Mouse (Mus musculus): ENCODE data around the gene Ppp2r5c. TPM values are rescaled to one million over a fixed set of nuclear protein-coding genes. Genes with fewer than 3 reads are reported as not detected.

Gene Ppp2r5c
- polyA plus RNA-seq, 1 experiment from 2014 or later, result 66.0 TPM

GRCm38 (mm10) chr12:110474497-110474896, 27.6 kb downstream of the Ppp2r5c start:
- Histone ChIP-seq H3K9me3 (replicated peaks) (no peaks in the 10 kb centered on the region), H3K36me3 (replicated peaks) (no peaks in the 10 kb centered on the region; the same call in 1 of the 2 replicates), H3K4me2 (no peak overlapping the region), H3K4me1 (replicated peaks) (no peaks in the 10 kb centered on the region), H3K4me3 (replicated peaks) (no peak overlapping the region), H3K27ac (replicated peaks) (no peak overlapping the region), H3K9ac (no peak overlapping the region), H3K27me3 (no peaks in the 10 kb centered on the region)
- WGBS (ENCODE audit: insufficient replicate concordance), result 69% methylated on average over 8 of the region's 8 CpGs
- no peak for ATAC-seq (ENCODE audit: insufficient read depth)

GRCm38 (mm10) chr12:110476561-110476960, 29.6 kb downstream of the Ppp2r5c start:
- H3K36me3 ChIP-seq (replicated peaks), result no peaks in the 10 kb centered on the region; the same call in 1 of the 2 replicates
- no peak overlapping the region for H3K4me2 ChIP-seq
- H3K4me1 ChIP-seq (replicated peaks), result peaks cover 11% of the 10 kb centered on the region
- no peaks in the 10 kb centered on the region for H3K27me3 ChIP-seq
- H3K4me3 ChIP-seq (replicated peaks), result no peak overlapping the region
- ATAC-seq (ENCODE audit: insufficient read depth), result no peak
- no peak overlapping the region for H3K9ac ChIP-seq
- 77% methylated on average over 9 of the region's 9 CpGs for WGBS (ENCODE audit: insufficient replicate concordance)
- H3K9me3 ChIP-seq (replicated peaks), result no peaks in the 10 kb centered on the region
- H3K27ac ChIP-seq (replicated peaks), result no peak overlapping the region

- Histone ChIP-seq H3K4me1 (replicated peaks) (peaks cover 11% of the 10 kb centered on the region), H3K36me3 (replicated peaks) (no peaks in the 10 kb centered on the region; the same call in 1 of the 2 replicates), H3K27ac (replicated peaks) (no peak overlapping the region), H3K27me3 (no peaks in the 10 kb centered on the region), H3K4me2 (no peak overlapping the region), H3K9me3 (replicated peaks) (no peaks in the 10 kb centered on the region), H3K4me3 (replicated peaks) (no peak overlapping the region), H3K9ac (no peak overlapping the region)
- 80% methylated on average over 8 of the region's 8 CpGs for WGBS (ENCODE audit: insufficient replicate concordance)
- no peak for ATAC-seq (ENCODE audit: insufficient read depth)
These were observed 31.0 kb downstream of the Ppp2r5c start for GRCm38 (mm10) chr12:110477906-110478305.

GRCm38 (mm10) chr12:110478601-110479008, 31.7 kb downstream of the Ppp2r5c start:
- ATAC-seq (ENCODE audit: insufficient read depth), result no peak
- no peaks in the 10 kb centered on the region for H3K27me3 ChIP-seq
- H3K4me2 ChIP-seq, result no peak overlapping the region
- 77% methylated on average over 9 of the region's 9 CpGs for WGBS (ENCODE audit: insufficient replicate concordance)
- H3K4me1 ChIP-seq (replicated peaks), result peaks cover 11% of the 10 kb centered on the region
- H3K4me3 ChIP-seq (replicated peaks), result no peak overlapping the region
- no peaks in the 10 kb centered on the region; the same call in 1 of the 2 replicates for H3K36me3 ChIP-seq (replicated peaks)
- no peak overlapping the region for H3K9ac ChIP-seq
- no peak overlapping the region for H3K27ac ChIP-seq (replicated peaks)
- no peaks in the 10 kb centered on the region for H3K9me3 ChIP-seq (replicated peaks)

GRCm38 (mm10) chr12:110479268-110479667, 32.3 kb downstream of the Ppp2r5c start:
- Histone ChIP-seq H3K4me2 (no peak overlapping the region), H3K4me1 (replicated peaks) (peaks cover 18% of the 10 kb centered on the region), H3K4me3 (replicated peaks) (no peak overlapping the region), H3K36me3 (replicated peaks) (no peaks in the 10 kb centered on the region; the same call in 1 of the 2 replicates), H3K9me3 (replicated peaks) (no peaks in the 10 kb centered on the region), H3K27ac (replicated peaks) (no peak overlapping the region), H3K9ac (no peak overlapping the region), H3K27me3 (no peaks in the 10 kb centered on the region)
- ATAC-seq (ENCODE audit: insufficient read depth), result no peak
- 86% methylated on average over 12 of the region's 12 CpGs for WGBS (ENCODE audit: insufficient replicate concordance)

- ATAC-seq (ENCODE audit: insufficient read depth), result no peak
- Histone ChIP-seq H3K9me3 (replicated peaks) (no peaks in the 10 kb centered on the region), H3K9ac (no peak overlapping the region), H3K36me3 (replicated peaks) (no peaks in the 10 kb centered on the region; the same call in 1 of the 2 replicates), H3K27me3 (no peaks in the 10 kb centered on the region), H3K4me2 (no peak overlapping the region), H3K4me1 (replicated peaks) (peaks cover 27% of the 10 kb centered on the region), H3K4me3 (replicated peaks) (no peak overlapping the region), H3K27ac (replicated peaks) (no peak overlapping the region)
- WGBS (ENCODE audit: insufficient replicate concordance), result 76% methylated on average over 4 of the region's 4 CpGs
These were observed 33.8 kb downstream of the Ppp2r5c start for GRCm38 (mm10) chr12:110480701-110481100.

- Histone ChIP-seq H3K27me3 (no peaks in the 10 kb centered on the region), H3K27ac (replicated peaks) (0 out of 2 replicates have a peak overlapping the region, but pooled peaks have one; percentile 2), H3K9me3 (replicated peaks) (no peaks in the 10 kb centered on the region), H3K4me2 (no peak overlapping the region), H3K9ac (no peak overlapping the region), H3K4me3 (replicated peaks) (no peak overlapping the region), H3K36me3 (replicated peaks) (no peaks in the 10 kb centered on the region; the same call in 1 of the 2 replicates), H3K4me1 (replicated peaks) (peaks cover 53% of the 10 kb centered on the region)
- WGBS (ENCODE audit: insufficient replicate concordance), result 51% methylated on average over 6 of the region's 6 CpGs
- no peak for ATAC-seq (ENCODE audit: insufficient read depth)
These were observed 36.8 kb downstream of the Ppp2r5c start for GRCm38 (mm10) chr12:110483761-110484160.

GRCm38 (mm10) chr12:110484824-110485584, 38.1 kb downstream of the Ppp2r5c start:
- Histone ChIP-seq H3K27ac (replicated peaks) (peak overlapping the region; percentile 97), H3K4me2 (peak overlapping the region; percentile 84), H3K9me3 (replicated peaks) (no peaks in the 10 kb centered on the region), H3K27me3 (no peaks in the 10 kb centered on the region), H3K9ac (peak overlapping the region; percentile 73), H3K4me3 (replicated peaks) (peak overlapping the region; percentile 70), H3K4me1 (replicated peaks) (peaks cover 58% of the 10 kb centered on the region), H3K36me3 (replicated peaks) (peaks cover 2% of the 10 kb centered on the region; the same call in 1 of the 2 replicates)
- WGBS (ENCODE audit: insufficient replicate concordance), result 1% methylated on average over 17 of the region's 17 CpGs
- ATAC-seq (ENCODE audit: insufficient read depth), result peak; percentile 68

GRCm38 (mm10) chr12:110485585-110486331, 38.8 kb downstream of the Ppp2r5c start:
- Histone ChIP-seq H3K4me2 (peak overlapping the region; percentile 84), H3K27ac (replicated peaks) (peak overlapping the region; percentile 97), H3K36me3 (replicated peaks) (peaks cover 8% of the 10 kb centered on the region), H3K4me3 (replicated peaks) (peak overlapping the region; percentile 70), H3K9ac (peak overlapping the region; percentile 73), H3K27me3 (no peaks in the 10 kb centered on the region), H3K4me1 (replicated peaks) (peaks cover 55% of the 10 kb centered on the region), H3K9me3 (replicated peaks) (no peaks in the 10 kb centered on the region)
- peak; percentile 77 for ATAC-seq (ENCODE audit: insufficient read depth)
- under 1% methylated on average over 27 of the region's 27 CpGs for WGBS (ENCODE audit: insufficient replicate concordance)

GRCm38 (mm10) chr12:110486852-110487251, 39.9 kb downstream of the Ppp2r5c start:
- Histone ChIP-seq H3K36me3 (replicated peaks) (peaks cover 8% of the 10 kb centered on the region), H3K4me2 (peak overlapping the region; percentile 84), H3K27ac (replicated peaks) (0 out of 2 replicates have a peak overlapping the region, but pooled peaks have one; percentile 97), H3K9ac (peak overlapping the region; percentile 73), H3K27me3 (no peaks in the 10 kb centered on the region), H3K4me3 (replicated peaks) (peak overlapping the region; percentile 70), H3K9me3 (replicated peaks) (no peaks in the 10 kb centered on the region), H3K4me1 (replicated peaks) (peaks cover 48% of the 10 kb centered on the region)
- WGBS (ENCODE audit: insufficient replicate concordance), result 72% methylated on average over 5 of the region's 5 CpGs
- ATAC-seq (ENCODE audit: insufficient read depth), result no peak

GRCm38 (mm10) chr12:110488031-110488430, 41.1 kb downstream of the Ppp2r5c start:
- peak overlapping the region; percentile 84 for H3K4me2 ChIP-seq
- no peak overlapping the region for H3K9ac ChIP-seq

More at GRCm38 (mm10) chr12:110488031-110488430, 41.1 kb downstream of the Ppp2r5c start:
- no peaks in the 10 kb centered on the region for H3K9me3 ChIP-seq (replicated peaks)
- WGBS (ENCODE audit: insufficient replicate concordance), result 72% methylated on average over 9 of the region's 9 CpGs
- ATAC-seq (ENCODE audit: insufficient read depth), result no peak
- H3K4me3 ChIP-seq (replicated peaks), result no peak overlapping the region
- H3K4me1 ChIP-seq (replicated peaks), result peaks cover 48% of the 10 kb centered on the region
- H3K27me3 ChIP-seq, result no peaks in the 10 kb centered on the region
- 0 out of 2 replicates have a peak overlapping the region, but pooled peaks have one; percentile 20 for H3K27ac ChIP-seq (replicated peaks)
- peaks cover 8% of the 10 kb centered on the region for H3K36me3 ChIP-seq (replicated peaks)
